Mouse (Mus musculus): ENCODE results near the gene Slc3a2. TPM values are rescaled to one million over a fixed set of nuclear protein-coding genes. Genes with fewer than 3 reads are reported as not detected.
"Not testable (repeated sequence)": the region's sequence is repeated elsewhere in the genome, so short reads cannot be mapped to it uniquely, and the experiment has no call there.

Gene Slc3a2
- total RNA-seq, 4 experiments from 2014 or later = 147 to 155 (median 150) TPM

GRCm38 (mm10) chr19:8727495-8728114 is 4.4 kb upstream of the Slc3a2 start:
- DNase-seq (ENCODE audit: low spot score in 2 of 2) = no peak

- no peak for DNase-seq (ENCODE audit: low spot score in 2 of 2)
Observed at GRCm38 (mm10) chr19:8726609-8727390, 3.6 kb upstream of the Slc3a2 start.

- no peak for DNase-seq (ENCODE audit: low spot score in 2 of 2)
Observed at GRCm38 (mm10) chr19:8725081-8725613, 2.0 kb upstream of the Slc3a2 start.

GRCm38 (mm10) chr19:8724392-8724791 is 1.2 kb upstream of the Slc3a2 start:
- DNase-seq (ENCODE audit: low spot score in 2 of 2) = no peak

GRCm38 (mm10) chr19:8723574-8724346 is 591 bp upstream of the Slc3a2 start:
- DNase-seq (ENCODE audit: low spot score in 2 of 2) = no peak

GRCm38 (mm10) chr19:8722559-8722906 is 636 bp downstream of the Slc3a2 start:
- DNase-seq (ENCODE audit: low spot score in 2 of 2) = no peak

GRCm38 (mm10) chr19:8722021-8722420 is 1.1 kb downstream of the Slc3a2 start:
- no peak for DNase-seq (ENCODE audit: low spot score in 2 of 2)

- no peak for DNase-seq (ENCODE audit: low spot score in 2 of 2)
Observed at GRCm38 (mm10) chr19:8721378-8721777, 1.8 kb downstream of the Slc3a2 start.

GRCm38 (mm10) chr19:8719037-8719436 is 4.1 kb downstream of the Slc3a2 start:
- not testable (repeated sequence) for DNase-seq (ENCODE audit: low spot score in 2 of 2)

- no peak for DNase-seq (ENCODE audit: low spot score in 2 of 2)
Observed at GRCm38 (mm10) chr19:8718357-8718756, 4.8 kb downstream of the Slc3a2 start.

- DNase-seq (ENCODE audit: low spot score in 2 of 2) = no peak
Observed at GRCm38 (mm10) chr19:8716767-8717475, 6.2 kb downstream of the Slc3a2 start.

GRCm38 (mm10) chr19:8715868-8716766 is 7.1 kb downstream of the Slc3a2 start:
- DNase-seq (ENCODE audit: low spot score in 2 of 2) = no peak

- no peak for DNase-seq (ENCODE audit: low spot score in 2 of 2)
Observed at GRCm38 (mm10) chr19:8714653-8715481, 8.3 kb downstream of the Slc3a2 start.

- DNase-seq (ENCODE audit: low spot score in 2 of 2) = no peak
Observed at GRCm38 (mm10) chr19:8713997-8714652, 9.0 kb downstream of the Slc3a2 start.

- peak; percentile 89 to 90 for DNase-seq (ENCODE audit: low spot score in 2 of 2)
Observed at GRCm38 (mm10) chr19:8713306-8713996, 9.7 kb downstream of the Slc3a2 start.

- DNase-seq (ENCODE audit: low spot score in 2 of 2) = peak; percentile 46 to 55
Observed at GRCm38 (mm10) chr19:8712870-8713305, 10.3 kb downstream of the Slc3a2 start.

- DNase-seq (ENCODE audit: low spot score in 2 of 2) = no peak
Observed at GRCm38 (mm10) chr19:8711949-8712869, 11.0 kb downstream of the Slc3a2 start.
